Mouse (Mus musculus): ENCODE data around the gene Arf1.

DNA sequence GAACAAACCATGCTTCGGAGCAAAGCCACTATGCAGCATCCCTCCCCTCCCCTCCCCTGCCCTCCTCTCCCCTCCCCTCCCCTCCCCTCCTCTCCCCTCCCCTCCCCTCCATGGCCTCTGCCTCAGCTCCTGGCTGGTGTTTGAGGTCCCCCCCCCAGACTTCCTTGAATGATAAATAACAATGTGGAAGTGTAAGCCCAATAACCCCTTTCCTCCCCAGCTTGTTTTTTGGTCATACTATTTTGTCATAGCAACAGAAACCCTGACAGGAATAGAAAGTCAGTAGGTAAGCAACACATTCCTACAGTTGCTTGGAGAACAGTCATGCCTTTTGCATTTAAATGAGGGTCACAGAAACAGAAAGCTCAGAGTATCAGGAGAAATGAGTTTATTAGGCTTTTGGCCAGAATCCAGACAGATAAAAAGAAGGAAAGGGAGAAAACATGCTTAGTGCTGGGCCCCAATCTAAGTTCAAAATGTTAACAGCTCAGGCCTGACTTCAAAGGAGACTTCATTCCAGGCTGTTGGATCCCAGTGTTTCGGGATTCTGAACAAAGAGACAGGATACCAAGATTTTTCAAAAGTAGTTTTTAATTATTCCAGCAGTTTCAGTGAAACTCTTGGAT is 62.3 kb downstream of the Arf1 start:
- TF ChIP-seq CTCF (IDR thresholded peaks at IDR 0.05; ENCODE audit: insufficient read depth, low read length) = no peak
- no peak for TF ChIP-seq POLR2A (IDR thresholded peaks at IDR 0.05; ENCODE audit: borderline replicate concordance, extremely low read depth, low read depth, low read length)

Measured in lung, adult 2 months (tissue).